Mouse (Mus musculus): ENCODE data around the gene Glo1.
A peak's percentile ranks its signal among the peaks of the same experiment; 100 is the strongest.

Gene Glo1

GRCm38 (mm10) chr17:30576946-30577345 lies 49.7 kb downstream of the Glo1 start:
- no peak for DNase-seq (ENCODE audit: low read depth, low spot score)

- DNase-seq (ENCODE audit: low read depth, low spot score): peak; percentile 81
These were observed 50.5 kb downstream of the Glo1 start, which contains the start of gene Btbd9 for GRCm38 (mm10) chr17:30575941-30576773. Btbd9 (minus strand) TSS chr17:30576488.

- DNase-seq (ENCODE audit: low read depth, low spot score): no peak
These were observed 51.4 kb downstream of the Glo1 start for GRCm38 (mm10) chr17:30575121-30575904.

GRCm38 (mm10) chr17:30574783-30575075 lies 51.9 kb downstream of the Glo1 start:
- DNase-seq (ENCODE audit: low read depth, low spot score): no peak

- DNase-seq (ENCODE audit: low read depth, low spot score): no peak
These were observed 52.5 kb downstream of the Glo1 start for GRCm38 (mm10) chr17:30573990-30574782.

- DNase-seq (ENCODE audit: low read depth, low spot score): no peak
These were observed 55.7 kb downstream of the Glo1 start for GRCm38 (mm10) chr17:30570971-30571370.

- no peak for DNase-seq (ENCODE audit: low read depth, low spot score)
These were observed 56.5 kb downstream of the Glo1 start for GRCm38 (mm10) chr17:30570173-30570572.

GRCm38 (mm10) chr17:30568473-30568872 lies 58.2 kb downstream of the Glo1 start:
- DNase-seq (ENCODE audit: low read depth, low spot score): no peak

GRCm38 (mm10) chr17:30564971-30565370 lies 61.7 kb downstream of the Glo1 start:
- no peak for DNase-seq (ENCODE audit: low read depth, low spot score)

GRCm38 (mm10) chr17:30564407-30564806 lies 62.3 kb downstream of the Glo1 start:
- DNase-seq (ENCODE audit: low read depth, low spot score): no peak

GRCm38 (mm10) chr17:30563484-30564075 lies 63.1 kb downstream of the Glo1 start:
- DNase-seq (ENCODE audit: low read depth, low spot score): no peak

- DNase-seq (ENCODE audit: low read depth, low spot score): no peak
These were observed 63.9 kb downstream of the Glo1 start for GRCm38 (mm10) chr17:30562770-30563169.

- peak; percentile 59 for DNase-seq (ENCODE audit: low read depth, low spot score)
These were observed 67.1 kb downstream of the Glo1 start for GRCm38 (mm10) chr17:30559536-30559935.

GRCm38 (mm10) chr17:30558623-30559022 lies 68.0 kb downstream of the Glo1 start:
- DNase-seq (ENCODE audit: low read depth, low spot score): no peak

GRCm38 (mm10) chr17:30556512-30556911 lies 70.2 kb downstream of the Glo1 start:
- DNase-seq (ENCODE audit: low read depth, low spot score): no peak

- DNase-seq (ENCODE audit: low read depth, low spot score): no peak
These were observed 73.4 kb downstream of the Glo1 start for GRCm38 (mm10) chr17:30553027-30553937.

GRCm38 (mm10) chr17:30550774-30551107 lies 75.9 kb downstream of the Glo1 start:
- no peak for DNase-seq (ENCODE audit: low read depth, low spot score)

GRCm38 (mm10) chr17:30549899-30550773 lies 76.5 kb downstream of the Glo1 start:
- no peak for DNase-seq (ENCODE audit: low read depth, low spot score)

GRCm38 (mm10) chr17:30539098-30539497 lies 87.6 kb downstream of the Glo1 start:
- no peak for DNase-seq (ENCODE audit: low read depth, low spot score)

GRCm38 (mm10) chr17:30536651-30537050 lies 90.0 kb downstream of the Glo1 start:
- no peak for DNase-seq (ENCODE audit: low read depth, low spot score)
